Mouse (Mus musculus): Measurements from ENCODE around the gene Cirbp.

DNA sequence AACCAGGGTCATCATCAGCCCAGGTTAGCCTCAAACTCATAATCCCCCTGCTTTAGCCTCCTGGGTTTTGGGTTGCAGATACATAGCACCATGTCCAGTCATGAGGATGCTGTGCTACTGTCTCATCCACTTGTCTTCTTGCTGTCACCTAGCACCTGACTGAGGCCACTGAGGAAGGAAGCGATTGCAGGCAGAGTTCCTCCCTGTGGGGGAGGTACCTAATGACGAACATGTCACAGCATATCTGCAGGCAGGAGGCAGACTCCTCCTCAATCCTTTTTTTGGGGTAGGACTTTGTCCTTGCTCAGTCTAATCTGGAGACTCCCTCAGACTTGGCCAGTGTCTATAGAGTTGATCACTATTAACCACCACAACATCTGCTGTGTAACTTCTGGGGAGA lies 44.1 kb upstream of the Cirbp start:
- TF ChIP-seq CTCF (IDR thresholded peaks at IDR 0.05; ENCODE audit: insufficient read depth, low read length) = no peak
- TF ChIP-seq POLR2A (IDR thresholded peaks at IDR 0.05; ENCODE audit: borderline replicate concordance, extremely low read depth, low read depth, low read length) = no peak
